Mouse (Mus musculus) bone marrow macrophage, adult 2 months (primary cell): ENCODE measurements at regions not wholly inside any gene's neighbourhood (a gene's known extent, or its start where the extent isn't known, plus 50 kb on each side); places are given as distances from the start of the nearest gene placed in this dataset.

ENCODE experiments used
- CTCF ChIP-seq: IDR thresholded peaks from 2 replicates; pipeline ENCODE4 v1.5.1; 2012; ENCODE audit warnings: low read depth, mild to moderate bottlenecking, low read length, moderate library complexity
- POLR2A ChIP-seq: IDR thresholded peaks from 2 replicates; pipeline ENCODE4 v1.6.1; 2012; ENCODE audit warnings: mild to moderate bottlenecking, low read depth, low read length, borderline replicate concordance

- TF ChIP-seq POLR2A (no peak), CTCF (no peak)
These were observed 302.5 kb upstream of the Cxcr4 start for GRCm38 (mm10) chr1:128894546-128894945.
